Mouse (Mus musculus): Measurements from ENCODE around the gene S100a14.

- TF ChIP-seq CTCF (IDR thresholded peaks at IDR 0.05; ENCODE audit: extremely low read depth, insufficient read length, insufficient replicate concordance, low read depth, low read length) (no peak), POLR2A (IDR thresholded peaks at IDR 0.05; ENCODE audit: low read depth, low read length) (no peak)
Measured at GRCm38 (mm10) chr3:90493831-90494540, 32.7 kb upstream of the S100a14 start.
